Mouse (Mus musculus): Measurements from ENCODE around the gene Trim41. TPM values are rescaled to one million over a fixed set of nuclear protein-coding genes. Genes with fewer than 3 reads are reported as not detected.

Trim41 gene
- polyA plus RNA-seq, 1 experiment from 2014 or later = 6.1 TPM

DNA sequence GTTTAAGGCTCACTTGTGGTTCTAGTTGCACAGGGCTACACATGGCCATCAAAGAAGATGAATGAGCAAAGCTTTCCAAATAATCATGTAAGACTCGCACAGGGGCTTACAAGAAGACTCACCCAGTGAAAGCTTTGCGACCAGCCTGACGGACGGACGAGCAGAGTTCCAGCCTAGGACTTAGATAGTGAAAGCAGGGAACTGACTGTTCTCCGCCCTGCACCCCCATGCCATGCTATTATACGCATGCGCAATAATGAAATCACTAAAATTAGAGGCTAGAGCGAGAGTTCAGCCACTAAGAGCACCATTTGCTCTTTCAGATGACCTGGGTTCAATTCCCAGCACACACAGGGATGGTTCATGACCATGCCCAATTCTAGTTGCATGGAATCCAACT is 39.9 kb downstream of the Trim41 start:
- H3K27ac ChIP-seq (ENCODE audit: low read depth, low read length) = no peak overlapping the region
- no peaks in the 10 kb centered on the region for H3K9me3 ChIP-seq (ENCODE audit: control insufficient read depth, low read length)
- ATAC-seq (ENCODE audit: low FRiP score, low TSS enrichment) = no peak
- 86% methylated on average over 9 of the region's 9 CpGs for WGBS
- H3K9ac ChIP-seq (ENCODE audit: low read depth, low read length) = no peak overlapping the region
- H3K4me3 ChIP-seq (ENCODE audit: low read length) = no peak overlapping the region
- H3K27me3 ChIP-seq (ENCODE audit: control insufficient read depth, insufficient read depth, low read length) = no peaks in the 10 kb centered on the region
- no peaks in the 10 kb centered on the region for H3K4me1 ChIP-seq (ENCODE audit: control insufficient read depth, insufficient read depth, low read length)
- no peaks in the 10 kb centered on the region for H3K36me3 ChIP-seq (ENCODE audit: control insufficient read depth, insufficient read depth, low read length)
- no peak overlapping the region for H3K4me2 ChIP-seq (replicated peaks; ENCODE audit: low read depth, low read length)

DNA sequence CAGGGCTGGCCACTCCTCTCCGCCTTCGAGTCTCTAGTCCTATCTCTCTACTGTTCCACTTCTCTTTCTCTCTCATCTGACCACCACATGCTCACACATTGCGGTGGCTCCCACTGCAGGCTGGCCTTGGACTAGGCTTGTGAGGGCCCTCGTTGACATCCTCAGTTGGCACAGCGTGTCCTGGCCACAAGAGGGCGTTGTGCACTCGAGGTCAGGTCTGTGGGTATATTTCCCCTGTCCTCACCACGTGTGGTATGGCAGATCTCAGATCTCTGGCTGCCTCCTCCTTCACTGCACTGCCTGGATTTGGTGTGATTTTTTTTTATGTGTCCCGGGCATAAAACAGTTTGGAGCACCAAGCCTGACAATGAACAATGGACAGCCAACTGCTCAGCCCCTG is 40.5 kb downstream of the Trim41 start:
- H3K4me3 ChIP-seq (ENCODE audit: low read length) = no peak overlapping the region
- 0 out of 2 replicates have a peak, but pooled peaks have one; percentile 1 for ATAC-seq (ENCODE audit: low FRiP score, low TSS enrichment)
- 46% methylated on average over 9 of the region's 9 CpGs for WGBS
- no peaks in the 10 kb centered on the region for H3K27me3 ChIP-seq (ENCODE audit: control insufficient read depth, insufficient read depth, low read length)
- no peaks in the 10 kb centered on the region for H3K4me1 ChIP-seq (ENCODE audit: control insufficient read depth, insufficient read depth, low read length)
- H3K27ac ChIP-seq (ENCODE audit: low read depth, low read length) = no peak overlapping the region
- no peaks in the 10 kb centered on the region for H3K36me3 ChIP-seq (ENCODE audit: control insufficient read depth, insufficient read depth, low read length)
- H3K9ac ChIP-seq (ENCODE audit: low read depth, low read length) = no peak overlapping the region
- H3K9me3 ChIP-seq (ENCODE audit: control insufficient read depth, low read length) = no peaks in the 10 kb centered on the region
- H3K4me2 ChIP-seq (replicated peaks; ENCODE audit: low read depth, low read length) = no peak overlapping the region

DNA sequence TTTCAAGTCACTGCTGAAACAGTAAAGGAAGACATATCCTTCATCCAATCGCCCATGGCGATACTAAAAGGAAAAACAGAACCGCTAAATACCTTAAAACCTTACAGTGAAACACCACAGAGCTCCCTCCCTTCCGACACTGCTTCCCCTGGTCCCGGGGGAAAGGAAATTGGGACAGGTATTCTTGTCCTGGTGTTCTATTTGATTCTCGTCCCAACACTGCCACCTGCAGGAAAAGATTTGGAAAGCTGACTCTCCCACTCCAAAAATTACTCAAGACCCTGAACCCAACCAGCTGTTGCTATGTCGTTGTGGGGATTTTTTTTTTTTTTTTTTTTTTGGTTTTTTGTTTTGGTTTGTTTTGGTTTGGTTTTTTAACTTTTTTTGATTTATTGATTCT is 41.7 kb downstream of the Trim41 start:
- H3K27ac ChIP-seq (ENCODE audit: low read depth, low read length) = no peak overlapping the region
- no peak overlapping the region for H3K4me2 ChIP-seq (replicated peaks; ENCODE audit: low read depth, low read length)
- ATAC-seq (ENCODE audit: low FRiP score, low TSS enrichment) = peak; percentile 44; the same call in 1 of the 2 replicates
- WGBS = 2% methylated on average over 7 of the region's 7 CpGs
- H3K27me3 ChIP-seq (ENCODE audit: control insufficient read depth, insufficient read depth, low read length) = no peaks in the 10 kb centered on the region
- H3K9me3 ChIP-seq (ENCODE audit: control insufficient read depth, low read length) = no peaks in the 10 kb centered on the region
- H3K4me1 ChIP-seq (ENCODE audit: control insufficient read depth, insufficient read depth, low read length) = no peaks in the 10 kb centered on the region
- no peak overlapping the region for H3K4me3 ChIP-seq (ENCODE audit: low read length)
- H3K36me3 ChIP-seq (ENCODE audit: control insufficient read depth, insufficient read depth, low read length) = no peaks in the 10 kb centered on the region
- H3K9ac ChIP-seq (ENCODE audit: low read depth, low read length) = no peak overlapping the region

DNA sequence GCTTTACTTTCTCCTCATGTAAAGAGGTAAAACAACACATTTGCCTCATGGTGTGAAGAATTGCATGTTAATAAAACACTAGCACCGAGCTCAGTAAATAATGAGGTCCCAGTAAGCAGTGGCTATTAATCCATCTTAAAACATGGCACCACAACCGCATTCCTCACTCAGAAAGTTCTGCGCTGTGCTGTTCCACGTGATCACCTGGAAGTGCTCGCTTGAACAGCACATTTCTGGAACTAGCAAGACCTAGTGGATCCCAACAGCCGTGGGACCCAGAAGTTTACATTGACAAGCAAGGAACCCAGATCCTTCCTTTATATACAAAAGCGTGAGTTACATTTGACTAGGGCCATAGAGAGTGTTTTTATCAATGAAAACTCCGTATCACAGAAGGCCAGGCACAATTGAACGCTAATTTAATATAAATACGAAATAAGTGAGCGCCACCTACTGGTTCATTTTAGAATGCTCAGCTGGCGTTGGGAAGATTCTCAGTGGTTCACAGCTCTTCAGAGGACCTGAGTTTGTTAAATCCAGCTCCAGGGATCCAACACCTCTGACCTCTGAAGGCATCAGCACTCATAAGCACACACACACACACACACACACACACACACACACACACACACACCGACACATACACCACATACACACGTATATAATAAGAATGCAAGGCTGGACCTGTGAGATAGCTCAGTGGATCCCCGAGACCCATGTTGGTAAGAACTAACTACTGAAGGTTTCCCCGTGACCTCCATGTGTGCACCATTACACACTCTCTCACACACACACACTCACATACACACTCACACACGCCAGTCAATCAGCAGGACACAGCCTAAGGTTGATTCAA is 42.5 kb downstream of the Trim41 start:
- Histone ChIP-seq H3K9me3 (ENCODE audit: control insufficient read depth, low read length) (no peaks in the 10 kb centered on the region), H3K9ac (ENCODE audit: low read depth, low read length) (no peak overlapping the region), H3K36me3 (ENCODE audit: control insufficient read depth, insufficient read depth, low read length) (no peaks in the 10 kb centered on the region), H3K27me3 (ENCODE audit: control insufficient read depth, insufficient read depth, low read length) (no peaks in the 10 kb centered on the region), H3K27ac (ENCODE audit: low read depth, low read length) (no peak overlapping the region), H3K4me2 (replicated peaks; ENCODE audit: low read depth, low read length) (peak overlapping the region; percentile 3; the same call in 1 of the 2 replicates), H3K4me1 (ENCODE audit: control insufficient read depth, insufficient read depth, low read length) (no peaks in the 10 kb centered on the region), H3K4me3 (ENCODE audit: low read length) (no peak overlapping the region)
- 0 out of 2 replicates have a peak, but pooled peaks have one; percentile 41 for ATAC-seq (ENCODE audit: low FRiP score, low TSS enrichment)
- 39% methylated on average over 17 of the region's 17 CpGs for WGBS

DNA sequence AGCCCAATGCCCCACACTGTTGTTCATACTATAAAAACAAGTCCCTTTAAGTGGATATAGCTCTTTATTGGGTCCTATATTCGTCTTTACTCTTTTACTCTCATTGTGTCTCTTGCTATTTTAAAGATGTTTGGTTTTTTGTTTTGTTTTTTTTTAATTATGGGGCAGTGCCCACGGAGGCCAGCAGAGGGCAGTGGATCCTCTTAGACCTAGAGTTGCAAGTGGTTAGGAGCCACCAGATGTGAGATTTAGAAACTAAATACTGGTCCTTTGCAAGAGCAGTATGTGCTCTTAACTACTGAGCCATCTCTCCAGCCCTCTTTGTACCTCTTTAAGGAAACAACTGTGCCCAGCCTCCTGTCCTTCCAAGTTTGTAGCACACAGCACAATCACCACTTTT is 45.5 kb downstream of the Trim41 start:
- Histone ChIP-seq H3K27me3 (ENCODE audit: control insufficient read depth, insufficient read depth, low read length) (no peaks in the 10 kb centered on the region), H3K4me3 (ENCODE audit: low read length) (no peak overlapping the region), H3K36me3 (ENCODE audit: control insufficient read depth, insufficient read depth, low read length) (no peaks in the 10 kb centered on the region), H3K27ac (ENCODE audit: low read depth, low read length) (no peak overlapping the region), H3K4me1 (ENCODE audit: control insufficient read depth, insufficient read depth, low read length) (0 out of 2 replicates have a peak, but pooled peaks cover 3% of the 10 kb centered on the region), H3K9ac (ENCODE audit: low read depth, low read length) (no peak overlapping the region), H3K9me3 (ENCODE audit: control insufficient read depth, low read length) (no peaks in the 10 kb centered on the region), H3K4me2 (replicated peaks; ENCODE audit: low read depth, low read length) (no peak overlapping the region)
- no peak for ATAC-seq (ENCODE audit: low FRiP score, low TSS enrichment)
- WGBS = 16% methylated on average over 2 of the region's 2 CpGs

DNA sequence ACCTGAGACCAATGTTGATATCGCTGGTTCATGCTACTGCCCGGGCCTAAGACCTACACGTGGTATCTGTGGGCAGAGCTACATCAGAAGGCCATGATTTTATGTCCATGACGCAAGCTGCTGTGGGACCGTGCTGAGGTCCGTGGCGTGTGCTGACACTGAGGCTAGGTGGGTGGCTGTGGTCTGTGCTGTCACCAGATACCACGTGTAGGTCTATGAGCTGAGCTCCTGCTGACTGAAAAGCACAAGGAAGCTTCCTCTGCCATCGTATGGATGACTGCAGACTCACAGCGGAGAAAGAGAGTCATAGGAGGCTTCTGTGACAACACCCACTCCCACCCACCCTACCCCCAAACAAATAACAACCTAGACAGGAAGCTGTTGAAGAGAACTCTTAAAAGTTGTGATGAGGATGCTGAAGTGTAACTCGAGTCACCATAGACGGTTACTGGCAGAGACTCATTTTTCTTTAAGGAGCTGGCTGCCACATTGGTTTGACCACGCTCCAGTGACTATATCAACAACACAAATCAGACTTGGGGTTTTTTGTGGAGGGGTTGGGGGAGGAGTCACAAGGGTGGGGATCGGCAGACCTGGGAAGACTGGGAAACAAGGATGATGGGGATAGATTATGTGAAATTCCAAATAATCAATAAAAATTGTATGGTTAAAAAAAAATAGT is 49.8 kb downstream of the Trim41 start:
- peak; percentile 88 for ATAC-seq (ENCODE audit: low FRiP score, low TSS enrichment)
- Histone ChIP-seq H3K4me3 (ENCODE audit: low read length) (no peak overlapping the region), H3K27ac (ENCODE audit: low read depth, low read length) (no peak overlapping the region), H3K36me3 (ENCODE audit: control insufficient read depth, insufficient read depth, low read length) (no peaks in the 10 kb centered on the region), H3K9ac (ENCODE audit: low read depth, low read length) (no peak overlapping the region), H3K27me3 (ENCODE audit: control insufficient read depth, insufficient read depth, low read length) (no peaks in the 10 kb centered on the region), H3K4me2 (replicated peaks; ENCODE audit: low read depth, low read length) (no peak overlapping the region), H3K4me1 (ENCODE audit: control insufficient read depth, insufficient read depth, low read length) (0 out of 2 replicates have a peak, but pooled peaks cover 3% of the 10 kb centered on the region), H3K9me3 (ENCODE audit: control insufficient read depth, low read length) (no peaks in the 10 kb centered on the region)
- 45% methylated on average over 14 of the region's 14 CpGs for WGBS

DNA sequence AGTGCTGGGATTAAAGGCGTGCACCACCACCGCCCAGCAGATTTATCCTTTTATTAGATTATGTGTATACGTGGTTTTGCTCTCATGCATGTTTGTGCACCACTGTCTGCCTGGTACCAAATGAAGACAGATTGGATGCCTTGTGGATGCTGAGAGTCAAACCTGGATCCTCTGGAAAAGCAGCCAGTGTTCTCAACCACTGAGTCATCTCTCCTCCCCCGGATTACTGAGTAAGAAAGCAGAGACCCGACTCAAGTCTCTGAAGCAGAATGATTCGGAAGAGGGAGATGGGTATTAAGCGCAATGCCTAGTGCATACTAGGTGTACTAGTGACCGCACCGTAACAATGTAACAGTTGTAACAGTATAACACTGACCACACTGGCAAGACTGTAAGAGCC is 53.0 kb downstream of the Trim41 start:
- ATAC-seq (ENCODE audit: low FRiP score, low TSS enrichment) = no peak
- no peak overlapping the region for H3K4me3 ChIP-seq (ENCODE audit: low read length)
- 0 out of 2 replicates have a peak, but pooled peaks cover 3% of the 10 kb centered on the region for H3K4me1 ChIP-seq (ENCODE audit: control insufficient read depth, insufficient read depth, low read length)
- H3K4me2 ChIP-seq (replicated peaks; ENCODE audit: low read depth, low read length) = no peak overlapping the region
- no peaks in the 10 kb centered on the region for H3K9me3 ChIP-seq (ENCODE audit: control insufficient read depth, low read length)
- no peak overlapping the region for H3K9ac ChIP-seq (ENCODE audit: low read depth, low read length)
- H3K27me3 ChIP-seq (ENCODE audit: control insufficient read depth, insufficient read depth, low read length) = no peaks in the 10 kb centered on the region
- H3K27ac ChIP-seq (ENCODE audit: low read depth, low read length) = no peak overlapping the region
- no peaks in the 10 kb centered on the region for H3K36me3 ChIP-seq (ENCODE audit: control insufficient read depth, insufficient read depth, low read length)
- 88% methylated on average over 9 of the region's 9 CpGs for WGBS

DNA sequence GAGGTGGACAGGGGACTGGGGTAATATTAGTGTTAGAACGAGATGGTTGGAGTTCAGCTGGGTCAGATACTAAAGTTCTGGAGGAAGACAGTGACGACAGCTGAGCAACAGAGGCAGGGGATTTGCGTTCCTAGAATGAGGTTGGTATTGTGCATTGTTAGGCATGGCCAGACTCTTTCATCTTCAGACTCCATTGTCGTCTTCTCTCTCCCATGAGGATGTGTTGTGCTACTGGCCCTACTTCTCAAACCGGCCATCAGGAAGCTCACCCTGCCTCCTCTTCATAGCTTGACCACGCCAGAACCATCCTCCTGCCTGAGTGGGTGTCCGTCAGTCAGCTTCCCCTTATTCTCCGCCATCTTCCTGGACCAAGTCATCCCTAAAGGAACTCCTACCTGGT is 58.1 kb downstream of the Trim41 start:
- H3K9ac ChIP-seq (ENCODE audit: low read depth, low read length) = no peak overlapping the region
- H3K36me3 ChIP-seq (ENCODE audit: control insufficient read depth, insufficient read depth, low read length) = no peaks in the 10 kb centered on the region
- WGBS = 88% methylated on average over 8 of the region's 8 CpGs
- no peak overlapping the region for H3K4me2 ChIP-seq (replicated peaks; ENCODE audit: low read depth, low read length)
- H3K27ac ChIP-seq (ENCODE audit: low read depth, low read length) = no peak overlapping the region
- no peak overlapping the region for H3K4me3 ChIP-seq (ENCODE audit: low read length)
- ATAC-seq (ENCODE audit: low FRiP score, low TSS enrichment) = no peak
- H3K27me3 ChIP-seq (ENCODE audit: control insufficient read depth, insufficient read depth, low read length) = no peaks in the 10 kb centered on the region
- H3K9me3 ChIP-seq (ENCODE audit: control insufficient read depth, low read length) = no peaks in the 10 kb centered on the region
- H3K4me1 ChIP-seq (ENCODE audit: control insufficient read depth, insufficient read depth, low read length) = no peaks in the 10 kb centered on the region

All from kidney, embryonic 14.5 days (tissue).